Mouse (Mus musculus) spleen, adult 2 months (tissue): ENCODE data around the gene Fut8. TPM values are rescaled to one million over a fixed set of nuclear protein-coding genes. Genes with fewer than 3 reads are reported as not detected.

Experiments
- DNase-seq, 2 experiments: peaks; one replicate each; pipeline versions ENCODE4 v3.0.0 to v3.0.0-alpha.2; 2012 to 2021; ENCODE audit warnings: low spot score in 2 of 2, low read depth in 1 of 2
- H3K27ac ChIP-seq: fragments of 200-500 bp; 2 replicates; pipeline ENCODE4 v1.5.1; 2012; ENCODE audit warnings: low read length, inconsistent platforms; ENCODE audit not compliant: insufficient read depth
- H3K27me3 ChIP-seq: fragments of 200-500 bp; 2 replicates; pipeline ENCODE4 v1.6.1; 2012; ENCODE audit warnings: mild to moderate bottlenecking, moderate library complexity, low read length, inconsistent platforms; ENCODE audit not compliant: control insufficient read depth, insufficient read depth
- H3K36me3 ChIP-seq: fragments of 200-500 bp; 2 replicates; pipeline ENCODE4 v1.6.1; 2012; ENCODE audit warnings: mild to moderate bottlenecking, low read length, inconsistent platforms; ENCODE audit not compliant: control insufficient read depth, insufficient read depth
- H3K4me1 ChIP-seq: fragments of 200-500 bp; 2 replicates; pipeline ENCODE4 v1.6.1; 2011; ENCODE audit warnings: inconsistent platforms; ENCODE audit not compliant: control insufficient read depth, insufficient read depth, insufficient read length
- H3K4me3 ChIP-seq: fragments of 200-500 bp; 2 replicates; pipeline ENCODE4 v1.5.1; 2011; ENCODE audit warnings: mild to moderate bottlenecking, inconsistent platforms; ENCODE audit not compliant: insufficient read depth, insufficient read length; ENCODE audit errors: extremely low read depth
- CTCF ChIP-seq: fragments of 200-500 bp; IDR thresholded peaks from 2 replicates; pipeline ENCODE4 v1.5.1; 2011; ENCODE audit warnings: mild to moderate bottlenecking, inconsistent platforms; ENCODE audit not compliant: insufficient read depth, insufficient read length, insufficient replicate concordance; ENCODE audit errors: extremely low read depth
- POLR2A ChIP-seq: fragments of 200-500 bp; IDR thresholded peaks from 2 replicates; pipeline ENCODE4 v1.6.1; 2011; ENCODE audit warnings: low read depth, low read length, inconsistent platforms
- WGBS: fragments of 180-500 bp; shearing (Covaris S2); methylation state at CpG from one replicate; pipeline ENCODE4 v1.1.7; 2018; 5-methylcytosine and 5-hydroxymethylcytosine counted together
- polyA plus RNA-seq: library from polyadenylated mRNA; depleted of rRNA; stranded (reverse); fragments of >200 nt; gene quantifications from 2 replicates; pipeline ENCODE4 v1.2.3, GENCODE M21; 2012

The Fut8 gene
- polyA plus RNA-seq, 1 experiment: 4.0 TPM

GRCm38 (mm10) chr12:77216511-77217192 lies 21.3 kb upstream of the Fut8 start:
- Histone ChIP-seq H3K36me3 (no peaks in the 10 kb centered on the region), H3K27me3 (no peaks in the 10 kb centered on the region), H3K4me1 (no peaks in the 10 kb centered on the region), H3K4me3 (no peak overlapping the region), H3K27ac (no peak overlapping the region)
- 63% methylated on average over 11 of the region's 11 CpGs for WGBS
- DNase-seq: no peak
- TF ChIP-seq POLR2A (no peak), CTCF (no peak)

DNA sequence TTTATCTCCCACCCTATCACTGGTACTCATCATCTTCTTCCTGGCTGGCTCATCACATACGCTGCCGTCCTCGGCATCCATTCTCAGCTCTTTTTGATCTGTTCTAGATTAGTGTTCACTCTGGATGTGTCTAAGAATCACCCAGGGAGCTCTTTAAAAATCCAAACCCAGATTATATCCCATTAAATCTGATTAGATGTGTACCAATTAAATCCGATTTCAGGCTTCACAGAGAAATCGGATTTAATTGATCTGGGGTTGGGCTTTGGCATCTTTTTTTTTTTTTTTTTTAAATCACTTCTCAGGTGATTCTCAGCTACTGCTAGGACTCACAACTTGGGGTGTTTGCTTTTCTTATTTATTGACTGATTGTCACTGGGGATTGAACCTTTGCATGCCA lies 17.3 kb upstream of the Fut8 start:
- 88% methylated on average over 5 of the region's 5 CpGs for WGBS
- H3K27me3 ChIP-seq: no peaks in the 10 kb centered on the region

GRCm38 (mm10) chr12:77222272-77222874 lies 15.6 kb upstream of the Fut8 start:
- no peaks in the 10 kb centered on the region for H3K4me1 ChIP-seq
- no peak overlapping the region for H3K27ac ChIP-seq
- H3K36me3 ChIP-seq: no peaks in the 10 kb centered on the region
- TF ChIP-seq CTCF: no peak
- TF ChIP-seq POLR2A: no peak
- H3K27me3 ChIP-seq: no peaks in the 10 kb centered on the region
- H3K4me3 ChIP-seq: no peak overlapping the region
- WGBS: 73% methylated on average over 6 of the region's 6 CpGs
- no peak for DNase-seq

More for the DNA sequence above, 17.3 kb upstream of the Fut8 start:
- Histone ChIP-seq H3K36me3 (no peaks in the 10 kb centered on the region), H3K27ac (no peak overlapping the region), H3K4me1 (no peaks in the 10 kb centered on the region), H3K4me3 (no peak overlapping the region)
- TF ChIP-seq POLR2A (no peak), CTCF (no peak)
- no peak for DNase-seq

DNA sequence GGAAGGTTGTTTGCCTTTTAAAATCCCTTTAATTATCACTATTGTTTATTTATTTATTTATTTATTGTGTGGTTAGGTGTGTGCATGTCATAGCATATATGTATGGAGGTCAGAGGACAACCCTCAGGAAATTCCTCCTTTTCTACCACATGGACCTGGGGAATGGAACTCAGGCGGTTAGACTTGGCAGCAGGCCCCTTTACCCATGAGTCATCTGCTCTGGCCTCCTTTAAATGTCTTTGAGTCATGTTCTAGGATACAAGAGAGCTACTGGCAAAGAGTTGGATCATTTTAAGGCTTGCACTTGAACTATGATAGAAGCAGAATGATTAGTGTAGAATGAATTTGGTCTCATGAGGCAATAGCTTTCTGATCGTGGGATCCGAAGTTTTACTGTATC lies 14.3 kb upstream of the Fut8 start:
- Histone ChIP-seq H3K36me3 (no peaks in the 10 kb centered on the region), H3K27ac (no peak overlapping the region), H3K27me3 (no peaks in the 10 kb centered on the region), H3K4me3 (no peak overlapping the region), H3K4me1 (no peaks in the 10 kb centered on the region)
- DNase-seq: no peak
- 93% methylated on average over 3 of the region's 3 CpGs for WGBS
- TF ChIP-seq POLR2A (no peak), CTCF (no peak)

DNA sequence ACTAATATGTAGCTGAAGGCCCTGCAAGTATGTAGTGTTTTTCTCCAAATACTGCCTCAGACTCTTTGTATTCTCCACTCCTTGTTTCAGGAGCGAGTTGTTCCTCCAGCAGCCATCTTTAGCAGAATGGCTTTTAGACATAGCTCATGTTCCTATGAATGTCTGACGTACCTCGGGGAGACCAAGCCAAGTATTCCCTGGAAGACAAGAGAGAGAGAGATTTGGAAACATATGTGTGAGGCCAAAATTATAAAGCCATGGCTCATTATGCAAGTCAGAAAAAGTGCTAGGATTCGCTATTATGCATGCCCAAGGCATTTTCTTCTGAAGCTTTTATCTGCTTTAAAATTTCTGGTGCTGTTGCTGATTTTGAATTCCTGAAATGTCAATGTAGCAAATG lies 13.8 kb upstream of the Fut8 start:
- Histone ChIP-seq H3K27ac (no peak overlapping the region), H3K4me1 (no peaks in the 10 kb centered on the region)

DNA sequence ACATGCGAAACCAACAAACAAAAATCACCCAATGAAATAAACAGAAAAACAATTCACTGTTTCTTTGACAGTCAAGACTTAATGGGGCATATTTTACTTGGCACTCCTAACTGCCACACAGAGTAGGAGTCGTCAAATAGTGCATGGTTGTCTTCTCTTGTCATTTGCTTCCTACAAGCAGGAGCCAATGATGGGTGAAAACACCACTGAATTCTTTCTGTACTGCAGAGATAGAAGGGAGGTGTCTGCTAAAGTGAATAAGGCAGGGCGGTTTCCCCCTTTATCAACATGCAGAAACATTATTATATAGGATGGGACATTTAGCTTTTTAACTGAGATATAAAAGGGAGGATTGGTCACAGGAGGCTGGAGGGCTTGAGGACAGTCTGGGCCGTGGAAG lies 13.0 kb upstream of the Fut8 start:
- TF ChIP-seq CTCF (no peak), POLR2A (no peak)
- no peak for DNase-seq
- Histone ChIP-seq H3K4me3 (no peak overlapping the region), H3K27ac (no peak overlapping the region), H3K27me3 (no peaks in the 10 kb centered on the region), H3K36me3 (no peaks in the 10 kb centered on the region), H3K4me1 (no peaks in the 10 kb centered on the region)
- 78% methylated on average over 4 of the region's 4 CpGs for WGBS

More for the DNA sequence above, 13.8 kb upstream of the Fut8 start:
- no peak for DNase-seq
- Histone ChIP-seq H3K36me3 (no peaks in the 10 kb centered on the region), H3K27me3 (no peaks in the 10 kb centered on the region), H3K4me3 (no peak overlapping the region)
- TF ChIP-seq POLR2A (no peak), CTCF (no peak)
- 93% methylated on average over 4 of the region's 4 CpGs for WGBS

DNA sequence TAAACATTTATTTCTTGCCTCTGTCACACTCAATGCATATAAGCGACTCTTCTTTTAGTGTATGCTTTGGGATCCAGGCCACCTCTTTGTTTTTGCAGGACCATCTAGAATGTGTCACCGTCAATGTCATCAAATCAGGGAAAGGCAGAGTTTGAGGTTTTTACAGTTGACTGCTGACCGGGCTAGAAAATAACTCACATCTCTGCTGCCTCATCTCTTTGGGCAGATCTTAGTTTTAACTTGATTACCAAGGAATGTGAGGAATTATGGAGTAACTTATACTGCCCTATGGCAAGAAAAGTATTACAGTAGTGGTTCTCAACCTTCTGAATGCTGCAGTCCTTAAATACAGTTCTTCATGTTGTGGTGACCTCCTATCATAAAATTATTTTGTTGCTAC lies 12.2 kb upstream of the Fut8 start:
- no peak for DNase-seq
- TF ChIP-seq POLR2A: no peak
- no peak for TF ChIP-seq CTCF
- Histone ChIP-seq H3K36me3 (no peaks in the 10 kb centered on the region), H3K4me3 (no peak overlapping the region), H3K27me3 (no peaks in the 10 kb centered on the region), H3K4me1 (no peaks in the 10 kb centered on the region), H3K27ac (no peak overlapping the region)
- 62% methylated on average over 3 of the region's 3 CpGs for WGBS
